Mouse (Mus musculus) heart, embryonic 16.5 days (tissue): ENCODE measurements around the gene Gm11639. TPM values are rescaled to one million over a fixed set of nuclear protein-coding genes. Genes with fewer than 3 reads are reported as not detected.

Source experiments
- ATAC-seq: fragments of 200-750 bp; cut with Nextera tagmentation; replicated peaks from 2 replicates; pipeline ENCODE4 v1.8.0; 2017; ENCODE audit warnings: moderate number of reproducible peaks; ENCODE audit not compliant: insufficient read depth, low FRiP score; ENCODE audit errors: extremely low read depth
- H3K27ac ChIP-seq: fragments of 300-500 bp; sonication (generic); 2 replicates; pipeline ENCODE4 v1.5.1; 2014; ENCODE audit warnings: mild to moderate bottlenecking, low read length, control low read depth, moderate library complexity
- H3K27me3 ChIP-seq: fragments of 300-500 bp; sonication (generic); 2 replicates; pipeline ENCODE4 v1.6.1; 2014; ENCODE audit warnings: low read length, mixed read lengths; ENCODE audit not compliant: control insufficient read depth, insufficient read depth
- H3K36me3 ChIP-seq: fragments of 300-500 bp; sonication (generic); 2 replicates; pipeline ENCODE4 v1.6.1; 2014; ENCODE audit not compliant: control insufficient read depth, insufficient read depth
- H3K4me1 ChIP-seq: fragments of 300-500 bp; sonication (generic); 2 replicates; pipeline ENCODE4 v1.6.1; 2014; ENCODE audit warnings: low read length, mixed read lengths; ENCODE audit not compliant: control insufficient read depth, insufficient read depth
- H3K4me2 ChIP-seq: fragments of 300-500 bp; sonication (generic); 2 replicates; pipeline ENCODE4 v1.6.1; 2014; ENCODE audit warnings: low read depth, mild to moderate bottlenecking, control low read depth, low read length
- H3K4me3 ChIP-seq: fragments of 300-500 bp; sonication (generic); 2 replicates; pipeline ENCODE4 v1.5.1; 2014; ENCODE audit warnings: mild to moderate bottlenecking, control low read depth, low read length
- H3K9ac ChIP-seq: fragments of 300-500 bp; sonication (generic); 2 replicates; pipeline ENCODE4 v1.6.1; 2014; ENCODE audit warnings: low read length, control low read depth
- H3K9me3 ChIP-seq: fragments of 300-500 bp; sonication (generic); replicated peaks from 2 replicates; pipeline ENCODE4 v1.6.1; 2016; ENCODE audit warnings: low read length; ENCODE audit not compliant: control insufficient read depth
- WGBS: fragments of 180-500 bp; shearing (Covaris S2); extraction: QIAGEN DNeasy Blood & Tissue Kit; methylation state at CpG from one replicate; pipeline ENCODE4 v1.1.7; 2014; 5-methylcytosine and 5-hydroxymethylcytosine counted together
- polyA plus RNA-seq: library from polyadenylated mRNA; unstranded; fragments of >200 nt; fragmentation: Nextera tagmentation; extraction: Ambion mirVana; gene quantifications from 2 replicates; pipeline ENCODE4 v1.2.1, GENCODE M21; 2015

Gene Gm11639
- polyA plus RNA-seq, 1 experiment from 2014 or later: not detected

DNA sequence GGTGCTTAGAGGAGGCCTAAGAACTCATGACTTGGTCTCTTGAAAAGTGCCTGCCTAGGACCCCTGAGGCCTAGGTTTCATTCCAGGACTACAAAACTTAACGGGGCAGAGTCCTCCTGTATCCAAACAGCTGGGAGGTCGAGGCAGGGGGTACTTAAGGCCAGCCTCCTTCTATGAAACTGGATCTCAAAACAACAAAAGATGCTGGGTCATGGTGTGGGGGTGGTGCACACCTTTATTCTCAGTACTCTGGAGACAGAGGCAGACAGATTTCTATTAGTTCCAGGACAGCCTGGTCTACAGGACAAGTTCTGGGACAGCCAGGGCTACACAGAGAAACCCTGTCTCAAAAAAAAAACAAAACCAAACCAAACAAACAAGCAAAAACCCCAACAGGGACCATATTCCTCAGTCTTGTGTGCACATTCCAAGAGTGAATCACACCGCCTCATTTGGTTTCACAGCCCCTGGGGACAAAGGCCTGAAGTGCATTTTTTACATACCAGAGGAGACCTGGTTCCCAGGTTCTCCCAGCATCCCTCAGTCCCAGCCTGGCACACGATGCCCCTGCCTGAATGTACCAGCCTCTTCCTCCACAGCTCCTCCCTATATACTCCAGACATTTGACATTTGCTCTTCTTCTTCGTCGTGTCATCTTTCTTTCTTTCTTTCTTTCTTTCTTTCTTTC is 474.3 kb downstream of the Gm11639 start:
- 0 out of 2 replicates have a peak, but pooled peaks cover 2% of the 10 kb centered on the region for H3K27me3 ChIP-seq
- H3K9me3 ChIP-seq: peaks cover 10% of the 10 kb centered on the region
- 0 out of 2 replicates have a peak, but pooled peaks cover 6% of the 10 kb centered on the region for H3K4me1 ChIP-seq
- no peak overlapping the region for H3K9ac ChIP-seq
- no peak overlapping the region for H3K27ac ChIP-seq
- H3K36me3 ChIP-seq: no peaks in the 10 kb centered on the region
- 55% methylated on average over 6 of the region's 6 CpGs for WGBS
- ATAC-seq: no peak
- no peak overlapping the region for H3K4me3 ChIP-seq
- no peak overlapping the region for H3K4me2 ChIP-seq

DNA sequence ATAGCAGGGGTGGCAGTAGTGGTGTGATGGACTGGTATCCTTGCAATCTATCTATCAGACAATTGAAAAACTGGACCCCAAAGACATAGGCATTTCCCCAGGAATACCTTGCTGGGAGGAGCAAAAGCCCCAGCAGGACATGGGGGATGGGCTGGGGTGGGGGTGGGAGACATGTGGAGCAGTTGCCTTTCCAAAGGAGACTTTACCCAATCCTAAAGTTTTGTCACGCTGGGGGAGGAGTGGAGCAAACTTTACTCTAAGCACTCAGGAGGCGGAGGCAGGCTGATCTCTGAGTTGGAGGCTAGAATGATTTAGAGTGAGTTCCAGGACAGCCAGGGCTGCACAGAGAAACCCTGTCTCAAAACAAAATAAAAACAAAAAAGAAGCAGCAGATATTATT is 475.9 kb downstream of the Gm11639 start:
- no peak overlapping the region for H3K4me2 ChIP-seq

DNA sequence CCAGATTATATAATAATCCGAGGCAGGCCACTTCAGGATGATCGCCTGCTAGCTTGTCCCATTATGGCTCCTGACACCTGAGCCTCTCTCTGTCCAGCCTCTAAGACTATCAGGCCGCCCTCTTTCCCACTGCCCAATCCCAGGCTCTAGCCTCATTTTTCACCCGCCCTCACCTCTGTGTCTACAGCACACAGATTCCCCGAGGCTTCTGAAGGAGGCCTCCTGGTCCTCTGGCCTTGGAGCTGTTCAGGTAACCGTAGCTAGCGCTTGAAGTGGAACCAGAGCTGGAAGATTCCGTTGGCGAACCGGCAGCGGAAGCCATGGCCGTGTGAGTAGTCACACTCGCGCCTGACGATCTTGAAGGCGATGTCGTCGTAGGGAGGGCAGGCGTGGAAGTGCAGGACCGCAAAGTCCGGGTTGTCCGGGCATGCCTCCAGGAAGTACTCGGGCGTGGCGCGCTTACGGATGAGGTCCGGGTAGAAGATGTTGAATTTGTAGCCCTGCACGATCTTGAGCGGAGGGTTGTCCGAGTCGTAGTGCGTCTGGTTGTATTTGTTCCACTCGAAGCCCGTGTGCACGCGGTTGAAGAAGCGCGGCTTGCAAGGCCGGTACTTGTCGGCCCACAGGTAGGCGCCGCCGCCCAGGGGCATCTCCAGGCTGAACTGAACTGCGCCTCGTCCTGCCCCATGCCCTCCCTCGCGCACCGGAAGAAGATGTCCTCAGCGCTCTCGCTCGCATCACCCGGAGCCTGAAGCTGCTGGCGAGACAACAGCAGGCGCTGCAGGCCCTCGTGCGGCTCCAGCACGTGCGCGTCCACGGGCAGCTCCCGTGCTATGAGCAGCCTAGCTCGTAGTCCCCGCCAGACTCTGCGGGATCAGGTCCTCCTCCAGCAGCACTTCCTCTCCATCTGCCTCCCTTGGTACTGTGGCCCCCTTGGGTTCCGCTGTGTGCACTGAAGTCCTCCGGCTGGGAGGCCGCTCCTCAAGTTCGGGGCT is 479.3 kb downstream of the Gm11639 start:
- H3K4me3 ChIP-seq: no peak overlapping the region
- WGBS: 71% methylated on average over 69 of the region's 69 CpGs
- no peak overlapping the region for H3K27ac ChIP-seq
- H3K9me3 ChIP-seq: peaks cover 10% of the 10 kb centered on the region
- no peaks in the 10 kb centered on the region for H3K36me3 ChIP-seq
- ATAC-seq: no peak
- no peak overlapping the region for H3K9ac ChIP-seq
- no peak overlapping the region for H3K4me2 ChIP-seq
- no peaks in the 10 kb centered on the region for H3K4me1 ChIP-seq
- H3K27me3 ChIP-seq: 0 out of 2 replicates have a peak, but pooled peaks cover 2% of the 10 kb centered on the region

More for the DNA sequence above, 475.9 kb downstream of the Gm11639 start:
- Histone ChIP-seq H3K9me3 (peaks cover 10% of the 10 kb centered on the region), H3K4me1 (0 out of 2 replicates have a peak, but pooled peaks cover 2% of the 10 kb centered on the region), H3K36me3 (no peaks in the 10 kb centered on the region), H3K27ac (no peak overlapping the region), H3K27me3 (0 out of 2 replicates have a peak, but pooled peaks cover 2% of the 10 kb centered on the region), H3K9ac (no peak overlapping the region), H3K4me3 (no peak overlapping the region)
- no peak for ATAC-seq
- WGBS: 89% methylated on average over 2 of the region's 2 CpGs

DNA sequence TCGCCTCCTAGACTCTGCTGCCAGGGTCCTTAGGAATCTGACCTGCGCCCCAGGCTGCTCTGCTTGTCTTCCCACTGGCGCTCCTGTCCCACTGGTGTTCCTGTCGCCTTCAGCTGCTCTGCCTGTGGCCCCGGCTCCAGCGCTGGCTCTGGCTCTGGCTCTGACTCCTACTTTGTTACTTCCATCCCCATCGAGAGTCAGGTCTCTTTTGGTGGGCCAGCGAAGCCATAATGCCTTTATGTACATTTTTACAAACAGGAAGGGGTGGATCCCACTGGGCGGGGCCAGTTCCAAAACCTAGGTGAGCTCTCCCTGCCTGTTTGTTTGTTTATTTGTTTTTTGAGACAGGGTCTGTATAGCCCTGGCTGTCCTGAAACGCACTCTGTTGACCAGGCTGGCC is 481.3 kb downstream of the Gm11639 start:
- Histone ChIP-seq H3K4me3 (no peak overlapping the region), H3K27ac (no peak overlapping the region), H3K36me3 (no peaks in the 10 kb centered on the region), H3K9me3 (peaks cover 10% of the 10 kb centered on the region), H3K4me1 (no peaks in the 10 kb centered on the region), H3K27me3 (0 out of 2 replicates have a peak, but pooled peaks cover 2% of the 10 kb centered on the region), H3K4me2 (no peak overlapping the region), H3K9ac (no peak overlapping the region)
- ATAC-seq: no peak
- 87% methylated on average over 10 of the region's 10 CpGs for WGBS

Other genes starting within 250 kb of the Gm11639 start
- gene Kansl1, start 216.8 kb upstream of the Gm11639 start, polyA plus RNA-seq: 12.5 and 13.2 TPM in 2 replicates
- 30.3 and 33.9 TPM in 2 replicates for gene Cdc27, start 135.1 kb upstream of the Gm11639 start, polyA plus RNA-seq
- 1,596 and 1,841 TPM in 2 replicates for gene Myl4, start 135.0 kb upstream of the Gm11639 start, polyA plus RNA-seq
- 3.5 and 4.0 TPM in 2 replicates for gene Itgb3, start 77.7 kb upstream of the Gm11639 start, polyA plus RNA-seq